In genomic region chr19:45304538-45304937, GRCm38 (mm10) we compare ENCODE assay signal across 13 mouse cellular contexts. TPM values are rescaled to one million over a fixed set of nuclear protein-coding genes. Genes with fewer than 3 reads are reported as not detected.
DNase-seq lines count a peak whose midpoint lies in the region; ATAC-seq lines count a peak whose summit lies in the region.
"Had no signal": no experiment of that assay in that cellular context is flagged by ENCODE, and none has a peak within 500 bp of the region (broad histone marks: within the 10 kb centered on the region; RNA-seq: fewer than 3 reads in every experiment).

No protein-coding gene starts in this region.

- H3K27ac ChIP-seq in kidney, embryonic 15.5 days: no peak overlapping the region
- no peak overlapping the region for H3K27ac ChIP-seq in embryonic facial prominence, embryonic 14.5 days (replicated peaks; ENCODE audit: low read depth, low read length)
- H3K27ac ChIP-seq in neural tube, embryonic 12.5 days: no peak overlapping the region
- H3K27ac ChIP-seq in intestine, embryonic 16.5 days (ENCODE audit: low read length): no peak overlapping the region

- no peak overlapping the region for H3K4me3 ChIP-seq in kidney, embryonic 15.5 days (replicated peaks)
- H3K4me3 ChIP-seq in embryonic facial prominence, embryonic 14.5 days (ENCODE audit: low read depth, low read length): no peak overlapping the region
- no peak overlapping the region for H3K4me3 ChIP-seq in neural tube, embryonic 12.5 days
- H3K4me3 ChIP-seq in intestine, embryonic 16.5 days (ENCODE audit: low read length): no peak overlapping the region

- no peak overlapping the region for H3K9ac ChIP-seq in kidney, embryonic 15.5 days
- H3K9ac ChIP-seq in embryonic facial prominence, embryonic 14.5 days (ENCODE audit: low read depth, low read length): no peak overlapping the region
- no peak overlapping the region for H3K9ac ChIP-seq in neural tube, embryonic 12.5 days
- H3K9ac ChIP-seq in intestine, embryonic 16.5 days (ENCODE audit: low read depth, low read length): no peak overlapping the region
- H3K9ac ChIP-seq: forebrain, postnatal 0 days; liver, postnatal 0 days had no signal

- DNase-seq in kidney, postnatal 14 days: no peak
- DNase-seq in left cerebral cortex, postnatal 25 days (ENCODE audit: low spot score in 2 of 2): peak; percentile 55 to 89
- DNase-seq in left cerebral cortex, adult 11 months (ENCODE audit: low spot score): no peak
- DNase-seq in embryonic facial prominence, embryonic 14.5 days (ENCODE audit: low spot score): peak; percentile 78
- DNase-seq: cerebellum, postnatal 14 days; forebrain, postnatal 0 days; heart, adult 11 months; liver, postnatal 0 days; lung, postnatal 4 days had no signal

- intact Hi-C loops in left cerebral cortex, postnatal 25 days (cut with DNase I): loop anchor here (5.0 kb wide), 3 partner anchors 58 to 238 kb away; partner anchors contain the start of gene Btrc

- no peaks in the 10 kb centered on the region for H3K9me3 ChIP-seq in kidney, embryonic 15.5 days (replicated peaks)
- no peaks in the 10 kb centered on the region for H3K9me3 ChIP-seq in embryonic facial prominence, embryonic 14.5 days (ENCODE audit: control insufficient read depth, low read length)
- H3K9me3 ChIP-seq in neural tube, embryonic 12.5 days: no peaks in the 10 kb centered on the region
- H3K9me3 ChIP-seq in intestine, embryonic 16.5 days (ENCODE audit: control insufficient read depth, low read length): no peaks in the 10 kb centered on the region

- 0% methylated on average over 8 of the region's 8 CpGs for WGBS in kidney, embryonic 15.5 days
- 9% methylated on average over 8 of the region's 8 CpGs for WGBS in embryonic facial prominence, embryonic 14.5 days
- 6% methylated on average over 8 of the region's 8 CpGs for WGBS in neural tube, embryonic 12.5 days
- 14% methylated on average over 8 of the region's 8 CpGs for WGBS in intestine, embryonic 16.5 days

- H3K36me3 ChIP-seq in kidney, embryonic 15.5 days: no peaks in the 10 kb centered on the region
- no peaks in the 10 kb centered on the region for H3K36me3 ChIP-seq in embryonic facial prominence, embryonic 14.5 days (ENCODE audit: control insufficient read depth, insufficient read depth, low read length)
- no peaks in the 10 kb centered on the region for H3K36me3 ChIP-seq in neural tube, embryonic 12.5 days
- H3K36me3 ChIP-seq in intestine, embryonic 16.5 days (ENCODE audit: control insufficient read depth, insufficient read depth, low read length): no peaks in the 10 kb centered on the region

- H3K4me1 ChIP-seq in kidney, embryonic 15.5 days: peaks cover 40% of the 10 kb centered on the region
- peaks cover 4% of the 10 kb centered on the region; the same call in 1 of the 2 replicates for H3K4me1 ChIP-seq in embryonic facial prominence, embryonic 14.5 days (ENCODE audit: control insufficient read depth, insufficient read depth, low read length)
- peaks cover 47% of the 10 kb centered on the region for H3K4me1 ChIP-seq in neural tube, embryonic 12.5 days
- peaks cover 7% of the 10 kb centered on the region for H3K4me1 ChIP-seq in intestine, embryonic 16.5 days (ENCODE audit: control insufficient read depth, insufficient read depth, low read length)

- peak overlapping the region; percentile 34; the same call in 1 of the 2 replicates for H3K4me2 ChIP-seq in kidney, embryonic 15.5 days
- H3K4me2 ChIP-seq in embryonic facial prominence, embryonic 14.5 days (ENCODE audit: low read depth, low read length): no peak overlapping the region
- 0 out of 2 replicates have a peak overlapping the region, but pooled peaks have one; percentile 16 for H3K4me2 ChIP-seq in neural tube, embryonic 12.5 days (replicated peaks)
- no peak overlapping the region for H3K4me2 ChIP-seq in intestine, embryonic 16.5 days (ENCODE audit: low read depth, low read length)

- H3K27me3 ChIP-seq in kidney, embryonic 15.5 days: peaks cover 68% of the 10 kb centered on the region
- H3K27me3 ChIP-seq in embryonic facial prominence, embryonic 14.5 days (replicated peaks; ENCODE audit: control insufficient read depth, insufficient read depth, low read length): peaks cover 40% of the 10 kb centered on the region
- H3K27me3 ChIP-seq in neural tube, embryonic 12.5 days (replicated peaks): peaks cover 37% of the 10 kb centered on the region
- peaks cover 39% of the 10 kb centered on the region for H3K27me3 ChIP-seq in intestine, embryonic 16.5 days (replicated peaks; ENCODE audit: control insufficient read depth, insufficient read depth, low read length)

- ATAC-seq in kidney, embryonic 15.5 days (replicated peaks; ENCODE audit: low FRiP score): peak; percentile 47; the same call in 1 of the 2 replicates
- ATAC-seq in embryonic facial prominence, embryonic 14.5 days (ENCODE audit: low read depth): peak; percentile 70; the same call in 1 of the 2 replicates
- no peak for ATAC-seq in neural tube, embryonic 12.5 days (ENCODE audit: low FRiP score, low read depth)
- no peak for ATAC-seq in intestine, embryonic 16.5 days
- ATAC-seq: forebrain, postnatal 0 days; liver, postnatal 0 days; Patski had no signal

RNA-seq across cellular contexts. Expression of gene Btrc, which starts 59.0 kb away (rescaled TPM):
- polyA plus RNA-seq in kidney, embryonic 15.5 days (2015; fragmentation: Nextera tagmentation; extraction: Ambion mirVana): 47.8 and 49.3 TPM in 2 replicates
- total RNA-seq in left cerebral cortex, postnatal 25 days (2021): 100 to 1,000 TPM; 105 to 107 TPM
- 44.6 and 45.0 TPM in 2 replicates for polyA plus RNA-seq in embryonic facial prominence, embryonic 14.5 days (2014; fragmentation: Nextera tagmentation; extraction: Ambion mirVana)
- polyA plus RNA-seq in neural tube, embryonic 12.5 days (2016; fragmentation: Nextera tagmentation; extraction: Ambion mirVana): 70.0 and 70.5 TPM in 2 replicates
- polyA plus RNA-seq in intestine, embryonic 16.5 days (2015; fragmentation: Nextera tagmentation; extraction: Ambion mirVana): 28.7 and 30.4 TPM in 2 replicates

Comparison
In these comparisons a context has a peak if more than half of its experiments do, and no peak if none do; other contexts are left out.
1. DNase-seq: peak in left cerebral cortex, postnatal 25 days (2 of 2) and embryonic facial prominence, embryonic 14.5 days (single experiment); none in kidney, postnatal 14 days (single experiment) and left cerebral cortex, adult 11 months (single experiment).
2. ATAC-seq: peak in kidney, embryonic 15.5 days (single experiment) and embryonic facial prominence, embryonic 14.5 days (single experiment); none in neural tube, embryonic 12.5 days (single experiment) and intestine, embryonic 16.5 days (single experiment).
3. H3K4me2 ChIP-seq: peak in kidney, embryonic 15.5 days (single experiment) and neural tube, embryonic 12.5 days (single experiment); none in embryonic facial prominence, embryonic 14.5 days (single experiment) and intestine, embryonic 16.5 days (single experiment).